Mouse (Mus musculus) midbrain, embryonic 10.5 days (tissue): ENCODE measurements around the gene Ckap5. TPM values are rescaled to one million over a fixed set of nuclear protein-coding genes. Genes with fewer than 3 reads are reported as not detected.
"Not testable (repeated sequence)": the region's sequence is repeated elsewhere in the genome, so short reads cannot be mapped to it uniquely, and the experiment has no call there.

Experiments used
- DNase-seq: peaks from one replicate; pipeline ENCODE4 v3.0.0-alpha.2; 2017; ENCODE audit warnings: low spot score
- H3K27ac ChIP-seq: fragments of 300-500 bp; sonication (generic); replicated peaks from 2 replicates; pipeline ENCODE4 v1.5.1; 2016; ENCODE audit warnings: mild to moderate bottlenecking
- H3K27me3 ChIP-seq: fragments of 300-500 bp; sonication (generic); 2 replicates; pipeline ENCODE4 v1.6.1; 2016; ENCODE audit warnings: low read depth, mild to moderate bottlenecking; ENCODE audit not compliant: poor library complexity, severe bottlenecking
- H3K36me3 ChIP-seq: fragments of 300-500 bp; sonication (generic); 2 replicates; pipeline ENCODE4 v1.6.1; 2016; ENCODE audit warnings: mild to moderate bottlenecking, moderate library complexity
- H3K4me1 ChIP-seq: fragments of 300-500 bp; sonication (generic); 2 replicates; pipeline ENCODE4 v1.6.1; 2016
- H3K4me3 ChIP-seq: fragments of 300-500 bp; sonication (generic); 2 replicates; pipeline ENCODE4 v1.5.1; 2016; ENCODE audit warnings: mild to moderate bottlenecking, moderate library complexity
- H3K9me3 ChIP-seq: fragments of 300-500 bp; sonication (generic); replicated peaks from 2 replicates; pipeline ENCODE4 v1.6.1; 2016; ENCODE audit warnings: mild to moderate bottlenecking
- WGBS: fragments of 180-500 bp; shearing (Covaris S2); methylation state at CpG from one replicate; pipeline ENCODE4 v1.1.7; 2016; 5-methylcytosine and 5-hydroxymethylcytosine counted together
- polyA plus RNA-seq: library from polyadenylated mRNA; unstranded; fragments of >200 nt; fragmentation: Nextera tagmentation; extraction: Ambion mirVana; gene quantifications from 2 replicates; pipeline ENCODE4 v1.2.1, GENCODE M21; 2016

Ckap5 gene
- polyA plus RNA-seq = 148 and 165 TPM in 2 replicates

DNA sequence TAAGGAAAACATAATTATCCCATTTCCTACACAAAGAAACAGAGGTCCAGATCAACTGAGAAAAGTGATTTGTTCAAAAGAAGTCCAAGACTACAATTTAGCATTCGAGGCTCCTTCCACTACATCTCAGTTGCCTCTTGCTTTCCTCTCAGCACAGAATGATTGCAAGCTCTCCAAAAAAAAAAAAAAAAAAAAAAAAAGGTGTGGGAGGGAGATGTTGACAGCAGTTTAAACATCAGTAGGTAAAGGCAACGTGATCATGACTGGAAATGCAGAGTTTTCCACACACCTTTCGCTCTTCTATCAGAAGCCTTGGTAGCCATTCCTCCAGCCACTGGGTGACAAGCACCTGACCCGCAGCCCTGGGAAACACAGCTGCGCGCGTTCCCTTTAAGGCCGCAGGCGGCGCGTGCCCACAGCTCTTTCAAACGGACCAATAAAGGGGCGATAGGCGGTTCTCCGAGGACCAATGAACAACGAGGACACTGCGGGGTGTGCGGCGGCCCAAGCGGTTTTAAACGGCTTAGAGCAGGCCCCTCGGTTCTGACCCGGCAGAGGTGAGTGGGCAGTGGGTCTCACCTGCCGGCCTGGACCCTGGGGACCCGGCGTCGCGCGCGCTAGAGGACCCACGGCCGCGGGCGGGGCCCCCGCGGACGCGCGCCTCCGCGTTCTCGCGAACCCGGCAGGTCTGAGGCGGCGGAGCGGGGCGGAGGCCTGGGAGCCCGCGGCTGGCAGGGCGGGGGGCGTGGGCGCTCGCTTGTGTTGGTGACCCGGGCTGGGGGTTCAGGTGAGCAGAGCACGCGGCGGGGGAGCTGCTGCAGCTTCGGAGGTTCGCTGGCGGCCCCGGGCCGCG lies at the start of gene Ckap5:
TSS of gene Ckap5 (plus strand) at position 469 of the 853 bp plus-strand sequence.
- Histone ChIP-seq H3K27me3 (no peaks in the 10 kb centered on the region), H3K4me3 (peak within 1 kb of the TSS; percentile 85), H3K4me1 (peaks cover 9% of the 10 kb centered on the region; the same call in 1 of the 2 replicates), H3K9me3 (peaks cover 25% of the 10 kb centered on the region; the same call in 1 of the 2 replicates), H3K27ac (peak within 1 kb of the TSS; percentile 100), H3K36me3 (peaks cover 36% of the 10 kb centered on the region)
- 1% methylated on average over 63 of the region's 64 CpGs for WGBS
- peak; percentile 96 for DNase-seq

- H3K4me3 ChIP-seq = no peak overlapping the region
- 89% methylated on average over 7 of the region's 7 CpGs for WGBS
- H3K27ac ChIP-seq = no peak overlapping the region
- no peaks in the 10 kb centered on the region for H3K9me3 ChIP-seq
- no peaks in the 10 kb centered on the region for H3K4me1 ChIP-seq
- no peak for DNase-seq
- H3K36me3 ChIP-seq = peaks cover 96% of the 10 kb centered on the region
- no peaks in the 10 kb centered on the region for H3K27me3 ChIP-seq
Observed at GRCm38 (mm10) chr2:91476841-91477240, 49.7 kb upstream of the Ckap5 start.

GRCm38 (mm10) chr2:91480399-91480801 lies 46.2 kb upstream of the Ckap5 start:
- no peak for DNase-seq
- Histone ChIP-seq H3K27me3 (no peaks in the 10 kb centered on the region), H3K4me3 (no peak overlapping the region), H3K36me3 (peaks cover 92% of the 10 kb centered on the region), H3K27ac (no peak overlapping the region), H3K9me3 (no peaks in the 10 kb centered on the region), H3K4me1 (no peaks in the 10 kb centered on the region)
- WGBS = 97% methylated on average over 9 of the region's 9 CpGs

DNA sequence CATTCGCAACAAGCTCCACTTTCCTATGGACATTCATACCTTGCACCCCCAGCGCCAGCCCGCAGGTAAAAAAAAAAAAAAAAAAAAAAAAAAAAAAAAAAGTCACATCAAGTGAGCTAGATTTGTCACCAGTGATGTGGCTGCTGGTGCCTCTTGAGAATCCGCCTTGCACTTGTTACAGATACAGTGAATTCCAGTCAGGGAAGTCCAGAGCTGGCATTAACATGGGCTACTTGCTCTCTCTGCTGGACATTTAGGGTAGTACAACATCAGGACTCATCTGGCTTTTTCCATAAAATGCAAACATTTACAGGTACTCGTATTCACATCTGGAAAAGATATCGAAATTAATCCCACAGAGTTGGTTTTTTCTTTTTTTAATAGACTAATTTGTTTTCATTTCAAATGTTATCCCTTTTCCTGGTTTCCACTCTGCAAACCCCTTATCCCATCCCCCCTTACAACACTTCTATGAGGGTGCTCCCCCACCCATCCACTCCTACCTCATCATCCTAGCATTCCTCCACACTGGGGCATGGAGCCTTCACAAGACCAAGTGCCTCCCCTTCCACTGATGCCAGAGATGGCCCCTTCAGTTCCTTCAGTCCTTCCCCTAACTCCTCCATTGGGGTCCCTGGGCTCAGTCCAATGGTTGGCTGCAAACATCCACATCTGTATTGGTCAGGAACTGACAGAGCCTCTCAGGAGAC lies 45.6 kb upstream of the Ckap5 start:
- Histone ChIP-seq H3K4me3 (no peak overlapping the region), H3K27me3 (no peaks in the 10 kb centered on the region), H3K4me1 (no peaks in the 10 kb centered on the region), H3K36me3 (peaks cover 92% of the 10 kb centered on the region), H3K9me3 (no peaks in the 10 kb centered on the region), H3K27ac (no peak overlapping the region)
- peak; percentile 36 for DNase-seq
- 74% methylated on average over 6 of the region's 6 CpGs for WGBS

GRCm38 (mm10) chr2:91484698-91485097 lies 41.9 kb upstream of the Ckap5 start:
- Histone ChIP-seq H3K4me3 (no peak overlapping the region), H3K36me3 (peaks cover 89% of the 10 kb centered on the region)
- 84% methylated on average over 4 of the region's 4 CpGs for WGBS

DNA sequence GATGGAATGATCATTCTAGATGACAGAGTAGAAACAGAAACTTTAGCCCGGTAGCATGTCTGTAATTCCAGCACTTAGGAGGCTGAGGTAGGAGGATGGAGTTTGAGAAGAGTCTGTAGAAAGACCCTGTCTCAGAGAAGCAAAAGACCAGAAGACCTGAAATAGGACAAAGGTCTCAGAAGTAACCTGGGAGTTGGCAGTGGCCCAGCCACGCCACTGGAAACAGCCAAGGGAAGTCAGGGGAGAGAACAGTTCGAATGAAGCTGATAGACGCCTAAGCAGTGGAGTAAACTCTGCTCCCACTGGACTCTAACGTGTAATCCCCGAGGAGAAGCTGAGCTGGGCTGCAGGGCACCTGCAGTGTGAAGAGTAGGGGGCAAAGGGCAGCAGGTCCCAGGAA lies 41.3 kb upstream of the Ckap5 start:
- H3K4me1 ChIP-seq = no peaks in the 10 kb centered on the region
- H3K9me3 ChIP-seq = no peaks in the 10 kb centered on the region
- WGBS = 88% methylated on average over 6 of the region's 6 CpGs
- H3K27ac ChIP-seq = no peak overlapping the region
- no peak overlapping the region for H3K4me3 ChIP-seq
- H3K36me3 ChIP-seq = peaks cover 89% of the 10 kb centered on the region
- DNase-seq = no peak
- no peaks in the 10 kb centered on the region for H3K27me3 ChIP-seq

More at GRCm38 (mm10) chr2:91484698-91485097, 41.9 kb upstream of the Ckap5 start:
- no peaks in the 10 kb centered on the region for H3K4me1 ChIP-seq
- H3K27me3 ChIP-seq = no peaks in the 10 kb centered on the region
- H3K27ac ChIP-seq = no peak overlapping the region
- no peaks in the 10 kb centered on the region for H3K9me3 ChIP-seq
- DNase-seq = no peak

GRCm38 (mm10) chr2:91487295-91487694 lies 39.3 kb upstream of the Ckap5 start:
- not testable (repeated sequence) for H3K27ac ChIP-seq, H3K4me3 ChIP-seq, DNase-seq, H3K9me3 ChIP-seq, H3K27me3 ChIP-seq, H3K4me1 ChIP-seq
- peaks cover 92% of the 10 kb centered on the region for H3K36me3 ChIP-seq
- WGBS = 76% methylated on average over 3 of the region's 3 CpGs

DNA sequence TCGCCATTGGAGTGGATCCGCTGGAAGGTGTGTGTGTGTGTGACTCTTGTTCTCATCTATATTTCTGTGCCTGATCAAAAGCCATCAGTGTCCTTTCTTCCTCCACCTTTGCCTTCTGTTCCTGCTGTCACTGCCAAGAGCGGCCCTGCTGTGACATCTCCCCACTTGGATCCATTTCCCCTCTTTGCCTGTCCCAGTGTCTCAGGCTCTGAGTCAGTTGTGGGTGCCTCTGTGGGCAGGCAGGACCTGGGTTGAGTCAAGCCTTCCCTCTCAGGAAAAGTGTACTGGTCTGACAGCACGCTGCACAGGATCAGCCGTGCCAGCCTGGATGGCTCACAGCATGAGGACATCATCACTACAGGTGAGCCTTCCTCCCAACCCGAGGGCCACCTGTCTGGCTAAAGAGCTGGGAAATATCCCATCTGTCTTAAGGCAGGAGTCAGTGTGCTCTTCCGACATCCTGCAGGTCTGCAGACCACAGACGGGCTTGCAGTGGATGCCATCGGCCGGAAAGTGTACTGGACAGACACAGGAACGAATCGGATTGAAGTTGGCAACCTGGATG lies 34.4 kb upstream of the Ckap5 start:
- Histone ChIP-seq H3K27me3 (no peaks in the 10 kb centered on the region), H3K4me3 (no peak overlapping the region), H3K4me1 (no peaks in the 10 kb centered on the region), H3K36me3 (peaks cover 94% of the 10 kb centered on the region), H3K27ac (no peak overlapping the region), H3K9me3 (no peaks in the 10 kb centered on the region)
- 94% methylated on average over 12 of the region's 12 CpGs for WGBS
- no peak for DNase-seq

DNA sequence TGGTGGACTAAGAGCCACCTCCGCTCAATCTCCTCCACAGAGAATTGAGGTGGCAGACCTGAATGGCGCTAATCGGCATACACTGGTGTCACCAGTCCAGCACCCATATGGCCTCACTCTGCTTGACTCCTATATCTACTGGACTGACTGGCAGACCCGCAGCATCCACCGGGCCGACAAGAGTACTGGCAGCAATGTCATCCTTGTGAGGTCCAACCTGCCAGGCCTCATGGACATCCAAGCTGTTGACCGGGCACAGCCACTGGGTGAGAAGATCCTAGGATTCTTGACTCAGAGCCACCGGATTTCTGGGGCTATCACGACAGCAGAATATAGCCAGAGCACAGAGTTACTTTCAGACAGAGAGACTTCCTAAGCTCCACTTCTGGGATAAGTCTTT lies 32.6 kb upstream of the Ckap5 start:
- Histone ChIP-seq H3K27ac (no peak overlapping the region), H3K9me3 (no peaks in the 10 kb centered on the region), H3K27me3 (no peaks in the 10 kb centered on the region), H3K36me3 (peaks cover 98% of the 10 kb centered on the region), H3K4me1 (no peaks in the 10 kb centered on the region), H3K4me3 (no peak overlapping the region)
- DNase-seq = no peak
- WGBS = 95% methylated on average over 9 of the region's 9 CpGs

DNA sequence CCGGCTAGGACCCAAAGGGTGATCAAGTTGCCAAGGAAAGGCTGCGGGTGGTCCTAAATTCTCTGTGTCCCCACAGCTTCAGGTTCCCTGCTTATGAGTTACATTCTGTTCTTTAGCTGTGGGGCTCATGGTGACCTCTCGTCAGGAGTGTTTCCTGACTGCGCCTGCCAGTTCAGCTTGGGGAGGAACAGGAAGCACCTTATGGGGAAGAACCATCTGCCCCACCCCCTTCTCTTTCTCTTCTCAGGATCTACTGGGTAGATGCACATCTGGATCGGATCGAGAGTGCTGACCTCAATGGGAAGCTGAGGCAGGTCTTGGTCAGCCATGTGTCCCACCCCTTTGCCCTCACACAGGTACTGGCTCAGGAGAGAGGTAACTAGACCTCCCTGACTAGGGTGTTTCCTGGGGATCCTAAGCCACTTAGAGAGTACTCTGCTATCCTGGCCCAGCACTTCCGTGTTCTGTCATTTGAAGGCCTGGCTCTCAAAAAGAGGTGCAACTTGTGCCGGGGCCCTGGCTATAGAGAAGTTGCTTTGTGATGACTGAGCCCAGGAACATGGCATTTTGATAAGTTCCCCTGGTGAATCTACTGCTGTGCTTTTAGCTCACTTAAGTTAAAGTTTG lies 28.4 kb upstream of the Ckap5 start:
- peaks cover 91% of the 10 kb centered on the region for H3K36me3 ChIP-seq
- WGBS = 89% methylated on average over 8 of the region's 8 CpGs
- no peak for DNase-seq

GRCm38 (mm10) chr2:91508076-91508475 lies 18.5 kb upstream of the Ckap5 start:
- H3K4me1 ChIP-seq = no peaks in the 10 kb centered on the region
- no peak overlapping the region for H3K27ac ChIP-seq
- 93% methylated on average over 8 of the region's 8 CpGs for WGBS
- no peaks in the 10 kb centered on the region for H3K27me3 ChIP-seq
- H3K36me3 ChIP-seq = peaks cover 93% of the 10 kb centered on the region
- H3K9me3 ChIP-seq = no peaks in the 10 kb centered on the region
- no peak for DNase-seq
- H3K4me3 ChIP-seq = no peak overlapping the region

More for the DNA sequence above, 28.4 kb upstream of the Ckap5 start:
- Histone ChIP-seq H3K4me1 (no peaks in the 10 kb centered on the region), H3K4me3 (no peak overlapping the region), H3K27me3 (no peaks in the 10 kb centered on the region), H3K9me3 (no peaks in the 10 kb centered on the region), H3K27ac (no peak overlapping the region)

GRCm38 (mm10) chr2:91517186-91517585 lies 9.4 kb upstream of the Ckap5 start:
- 0 out of 2 replicates have a peak overlapping the region, but pooled peaks have one; percentile 14 for H3K27ac ChIP-seq
- H3K4me3 ChIP-seq = no peak overlapping the region
- DNase-seq = no peak
- H3K36me3 ChIP-seq = peaks cover 24% of the 10 kb centered on the region
- WGBS = 31% methylated on average over 2 of the region's 2 CpGs
- peaks cover 8% of the 10 kb centered on the region for H3K4me1 ChIP-seq
- H3K27me3 ChIP-seq = no peaks in the 10 kb centered on the region
- no peaks in the 10 kb centered on the region for H3K9me3 ChIP-seq
